Mouse (Mus musculus): ENCODE results near the gene Pkp4.

DNA sequence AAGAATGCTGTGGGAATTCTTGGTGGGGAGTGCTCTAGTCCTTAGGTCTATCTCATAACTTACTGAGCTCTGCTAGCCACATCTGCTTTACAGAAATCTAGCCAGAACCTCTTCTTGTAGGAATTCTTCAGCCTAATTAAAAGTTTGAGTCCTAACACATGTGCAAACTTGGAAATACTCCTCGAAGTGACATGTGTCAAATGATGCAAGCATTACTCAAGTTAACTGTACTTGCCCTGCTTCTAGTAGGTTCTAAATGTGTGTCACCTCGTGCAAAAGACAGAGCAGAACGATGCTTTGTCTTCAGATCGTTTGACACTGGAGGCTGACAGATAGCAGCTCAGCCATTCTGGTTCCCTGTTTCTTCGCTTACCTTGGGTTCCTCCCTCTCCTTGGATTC is 32.5 kb downstream of the Pkp4 start:
- TF ChIP-seq MAFK (IDR thresholded peaks at IDR 0.05; ENCODE audit: insufficient read depth, low read depth, low read length), result no peak
- TF ChIP-seq CHD2 (IDR thresholded peaks at IDR 0.05; ENCODE audit: low read depth, low read length), result no peak
- no peak for TF ChIP-seq HCFC1 (IDR thresholded peaks at IDR 0.05; ENCODE audit: borderline replicate concordance, insufficient read depth, low read length)
- TF ChIP-seq ZNF384 (IDR thresholded peaks at IDR 0.05; ENCODE audit: low read depth, low read length), result no peak

Data from ES-E14 (cell line).